Mouse (Mus musculus) forebrain, embryonic 15.5 days (tissue): Measurements from ENCODE around the gene Bcl2a1a. TPM values are rescaled to one million over a fixed set of nuclear protein-coding genes. Genes with fewer than 3 reads are reported as not detected.
"Not testable (repeated sequence)": the region's sequence is repeated elsewhere in the genome, so short reads cannot be mapped to it uniquely, and the experiment has no call there.

Experiments used
- ATAC-seq: fragments of 200-750 bp; cut with Nextera tagmentation; replicated peaks from 2 replicates; pipeline ENCODE4 v1.8.0; 2017; ENCODE audit warnings: mild to moderate bottlenecking, moderate TSS enrichment, moderate library complexity
- H3K27ac ChIP-seq: fragments of 300-500 bp; sonication (generic); replicated peaks from 2 replicates; pipeline ENCODE4 v1.5.1; 2015; ENCODE audit warnings: mild to moderate bottlenecking, inconsistent platforms
- H3K27me3 ChIP-seq: fragments of 300-500 bp; sonication (generic); 2 replicates; pipeline ENCODE4 v1.6.1; 2015; ENCODE audit warnings: inconsistent platforms
- H3K36me3 ChIP-seq: fragments of 300-500 bp; sonication (generic); 2 replicates; pipeline ENCODE4 v1.6.1; 2015; ENCODE audit warnings: mild to moderate bottlenecking, inconsistent platforms
- H3K4me1 ChIP-seq: fragments of 300-500 bp; sonication (generic); 2 replicates; pipeline ENCODE4 v1.6.1; 2015; ENCODE audit warnings: inconsistent platforms
- H3K4me2 ChIP-seq: fragments of 300-500 bp; sonication (generic); replicated peaks from 2 replicates; pipeline ENCODE4 v1.6.1; 2015; ENCODE audit warnings: mild to moderate bottlenecking, inconsistent platforms
- H3K4me3 ChIP-seq: fragments of 300-500 bp; sonication (generic); 2 replicates; pipeline ENCODE4 v1.5.1; 2015; ENCODE audit warnings: mild to moderate bottlenecking, inconsistent platforms
- H3K9ac ChIP-seq: fragments of 300-500 bp; sonication (generic); replicated peaks from 2 replicates; pipeline ENCODE4 v1.6.1; 2015; ENCODE audit warnings: mild to moderate bottlenecking, inconsistent platforms
- H3K9me3 ChIP-seq: fragments of 300-500 bp; sonication (generic); 2 replicates; pipeline ENCODE4 v1.6.1; 2016; ENCODE audit warnings: inconsistent platforms
- WGBS: fragments of 180-500 bp; shearing (Covaris S2); methylation state at CpG from one replicate; pipeline ENCODE4 v1.1.7; 2015; ENCODE audit warnings: mixed read lengths; 5-methylcytosine and 5-hydroxymethylcytosine counted together
- polyA plus RNA-seq: library from polyadenylated mRNA; unstranded; fragments of >200 nt; fragmentation: Nextera tagmentation; extraction: Ambion mirVana; gene quantifications from 2 replicates; pipeline ENCODE4 v1.2.1, GENCODE M21; 2015

The Bcl2a1a gene
- polyA plus RNA-seq, result not detected in 2 replicates

- H3K4me1 ChIP-seq, H3K4me3 ChIP-seq, H3K4me2 ChIP-seq, H3K27ac ChIP-seq, H3K36me3 ChIP-seq, H3K9me3 ChIP-seq, H3K27me3 ChIP-seq, H3K9ac ChIP-seq, ATAC-seq: not testable (repeated sequence)
- 90% methylated on average over 5 of the region's 5 CpGs for WGBS
Observed at GRCm38 (mm10) chr9:88956670-88957153, at the start of gene Bcl2a1a. TSS of gene Bcl2a1a (plus strand) at chr9:88956900.

DNA sequence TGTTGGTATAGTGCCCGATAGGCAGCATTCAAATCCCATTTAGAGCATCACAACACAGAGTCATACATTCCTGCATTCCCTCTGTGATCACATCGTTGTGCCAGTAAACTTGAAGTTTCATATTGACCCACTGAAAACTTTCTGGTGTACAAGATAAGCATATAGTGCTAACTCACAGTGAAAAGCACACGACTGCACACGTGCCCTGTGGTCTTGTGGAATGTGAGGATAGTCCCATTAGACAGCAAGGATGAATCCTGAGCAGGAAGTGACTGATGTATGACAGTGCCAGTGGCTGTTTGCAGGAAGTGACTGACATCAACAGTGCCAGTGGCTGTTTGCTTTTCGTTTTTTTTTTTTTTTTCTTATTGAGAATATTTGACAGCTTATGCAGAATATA is 40.1 kb upstream of the Bcl2a1a start:
- WGBS, result 86% methylated on average over 5 of the region's 5 CpGs

DNA sequence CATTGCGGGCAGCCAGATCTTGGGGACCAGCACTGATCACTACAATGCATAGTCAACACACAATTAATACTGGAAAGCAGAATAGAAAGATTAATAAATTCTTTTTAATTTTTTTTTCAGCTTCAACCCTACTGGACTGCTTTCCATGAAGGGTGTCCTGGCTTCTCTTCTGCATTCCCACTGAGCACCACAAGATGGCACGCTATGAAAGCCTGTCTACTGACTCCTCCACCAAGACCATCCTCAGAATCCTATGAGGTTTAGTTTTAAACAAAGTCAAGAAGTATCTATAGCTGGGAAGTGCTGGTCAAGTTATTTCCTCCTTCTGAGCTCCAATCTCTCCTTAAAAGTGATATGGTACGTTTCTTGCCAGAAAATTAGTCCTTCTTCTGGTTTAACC is 18.4 kb upstream of the Bcl2a1a start:
- H3K4me2 ChIP-seq, H3K9me3 ChIP-seq, H3K36me3 ChIP-seq, H3K27ac ChIP-seq, H3K27me3 ChIP-seq, H3K4me1 ChIP-seq, H3K9ac ChIP-seq, H3K4me3 ChIP-seq: not testable (repeated sequence)
- 0 out of 2 replicates have a peak, but pooled peaks have one; percentile 43 for ATAC-seq
- 5% methylated on average over 1 of the region's 3 CpGs for WGBS

More for the DNA sequence above, 40.1 kb upstream of the Bcl2a1a start:
- not testable (repeated sequence) for H3K4me1 ChIP-seq, H3K27ac ChIP-seq, H3K27me3 ChIP-seq, ATAC-seq, H3K4me3 ChIP-seq, H3K4me2 ChIP-seq, H3K9ac ChIP-seq, H3K9me3 ChIP-seq, H3K36me3 ChIP-seq

- not testable (repeated sequence) for H3K9ac ChIP-seq, H3K4me1 ChIP-seq, H3K4me3 ChIP-seq, H3K27me3 ChIP-seq, H3K27ac ChIP-seq, ATAC-seq, H3K4me2 ChIP-seq, H3K9me3 ChIP-seq, H3K36me3 ChIP-seq
Observed at GRCm38 (mm10) chr9:88951466-88951865, 5.2 kb upstream of the Bcl2a1a start.

GRCm38 (mm10) chr9:88953151-88953550 is 3.5 kb upstream of the Bcl2a1a start:
- not testable (repeated sequence) for H3K4me3 ChIP-seq, H3K4me2 ChIP-seq, H3K36me3 ChIP-seq, H3K27me3 ChIP-seq, H3K9me3 ChIP-seq, H3K4me1 ChIP-seq, H3K27ac ChIP-seq, ATAC-seq, H3K9ac ChIP-seq

DNA sequence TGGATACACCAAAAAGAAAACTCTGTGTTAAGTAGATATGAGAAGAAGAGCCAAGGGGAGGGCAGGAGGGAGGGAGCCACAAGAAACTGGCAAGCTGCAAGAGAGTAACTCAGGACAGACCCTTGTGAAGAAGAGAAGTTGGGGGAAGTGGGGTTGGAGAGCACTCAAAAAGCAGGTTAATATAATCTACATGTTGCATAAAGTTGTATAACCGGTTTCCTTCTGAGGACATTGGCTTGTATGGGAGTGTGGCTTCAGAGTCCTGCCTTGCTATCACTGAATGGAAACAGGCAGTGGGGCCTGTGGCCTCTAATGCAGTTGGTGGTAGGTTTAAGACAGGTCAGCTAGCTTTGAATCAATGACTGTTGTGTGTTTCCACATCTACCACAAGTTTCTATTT is 1.5 kb upstream of the Bcl2a1a start:
- not testable (repeated sequence) for H3K36me3 ChIP-seq, H3K4me1 ChIP-seq, H3K4me2 ChIP-seq, H3K9me3 ChIP-seq, H3K27me3 ChIP-seq, H3K9ac ChIP-seq, H3K27ac ChIP-seq, ATAC-seq, H3K4me3 ChIP-seq
- 100% methylated on average over 1 of the region's 1 CpGs for WGBS

- H3K27me3 ChIP-seq, H3K9me3 ChIP-seq, H3K4me3 ChIP-seq, H3K4me2 ChIP-seq, H3K9ac ChIP-seq, ATAC-seq, H3K4me1 ChIP-seq, H3K27ac ChIP-seq, H3K36me3 ChIP-seq: not testable (repeated sequence)
- 87% methylated on average over 4 of the region's 4 CpGs for WGBS
Observed at GRCm38 (mm10) chr9:88956035-88956434, 665 bp upstream of the Bcl2a1a start.

DNA sequence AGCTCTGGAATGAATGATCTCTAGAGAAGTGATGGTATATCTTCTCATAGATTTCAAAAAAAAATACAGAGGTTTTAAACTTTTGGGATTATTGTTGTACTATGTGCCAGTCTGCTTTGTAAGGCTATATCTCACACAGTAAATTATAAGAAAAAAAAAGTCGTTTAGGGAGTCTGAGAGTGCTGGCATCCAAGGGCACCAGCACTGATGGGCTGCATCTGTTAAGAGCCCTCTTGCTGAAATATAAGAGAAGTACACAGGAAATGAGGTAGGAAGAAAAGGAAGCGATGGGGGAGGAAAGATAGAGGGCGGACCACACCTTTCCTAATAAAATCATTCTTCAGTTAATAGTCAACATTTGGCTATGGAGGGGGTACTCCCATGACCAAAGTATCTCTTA is 2.2 kb downstream of the Bcl2a1a start:
- Histone ChIP-seq H3K9me3 (no peaks in the 10 kb centered on the region), H3K4me3 (no peak overlapping the region), H3K4me1 (no peaks in the 10 kb centered on the region), H3K9ac (no peak overlapping the region), H3K27me3 (no peaks in the 10 kb centered on the region), H3K4me2 (no peak overlapping the region), H3K27ac (no peak overlapping the region), H3K36me3 (no peaks in the 10 kb centered on the region)
- WGBS, result 81% methylated on average over 3 of the region's 3 CpGs
- ATAC-seq, result no peak

GRCm38 (mm10) chr9:88959981-88960380 is 3.3 kb downstream of the Bcl2a1a start:
- not testable (repeated sequence) for H3K9ac ChIP-seq, ATAC-seq

DNA sequence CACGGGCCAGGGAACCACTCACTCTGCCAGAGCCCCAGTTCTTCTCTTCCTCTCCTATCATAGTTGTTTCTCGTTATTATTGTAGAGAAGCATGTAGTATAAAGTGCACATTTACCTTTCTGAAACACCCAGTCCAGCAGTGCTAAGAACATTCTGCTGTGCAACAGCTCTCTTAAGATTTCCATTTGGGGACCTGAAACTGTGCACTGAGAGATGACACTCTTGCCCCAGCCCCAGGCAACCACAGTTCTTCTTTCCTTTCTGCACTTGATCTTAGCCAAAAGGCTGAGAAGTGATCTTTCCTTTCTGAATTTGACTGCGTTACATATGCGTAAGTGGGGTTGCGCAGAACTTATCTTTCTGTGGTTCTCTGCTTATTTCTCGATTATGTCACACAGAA is 9.8 kb downstream of the Bcl2a1a start:
- 83% methylated on average over 1 of the region's 6 CpGs for WGBS
- H3K36me3 ChIP-seq, H3K27ac ChIP-seq, H3K9ac ChIP-seq, H3K27me3 ChIP-seq, H3K4me1 ChIP-seq, H3K4me2 ChIP-seq, ATAC-seq, H3K9me3 ChIP-seq, H3K4me3 ChIP-seq: not testable (repeated sequence)

More at GRCm38 (mm10) chr9:88959981-88960380, 3.3 kb downstream of the Bcl2a1a start:
- not testable (repeated sequence) for H3K4me2 ChIP-seq, H3K36me3 ChIP-seq, H3K4me3 ChIP-seq, H3K4me1 ChIP-seq, H3K9me3 ChIP-seq, H3K27me3 ChIP-seq, H3K27ac ChIP-seq
- WGBS, result 65% methylated on average over 1 of the region's 1 CpGs

DNA sequence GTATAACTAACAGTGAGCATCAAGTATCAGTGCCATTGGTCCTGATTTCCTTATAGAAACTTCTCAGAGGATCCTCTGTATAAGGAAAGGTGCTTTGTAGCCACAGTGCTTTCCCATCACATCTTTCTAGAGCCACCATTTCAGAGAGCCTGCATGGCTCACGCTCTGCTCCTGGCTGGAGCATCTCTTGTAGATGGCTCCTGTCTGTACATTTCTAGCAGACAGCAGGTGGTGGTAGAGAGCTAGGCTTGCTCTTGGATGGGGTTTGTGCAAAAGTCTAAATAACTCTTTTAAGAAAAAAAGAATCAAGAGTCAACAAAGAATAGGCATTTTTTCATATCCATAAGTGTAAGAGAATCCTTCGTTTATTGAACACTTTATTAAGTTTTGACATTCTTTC is 12.8 kb downstream of the Bcl2a1a start:
- not testable (repeated sequence) for H3K4me1 ChIP-seq, H3K9me3 ChIP-seq, ATAC-seq, H3K4me3 ChIP-seq, H3K9ac ChIP-seq, H3K27me3 ChIP-seq, H3K27ac ChIP-seq, H3K4me2 ChIP-seq, H3K36me3 ChIP-seq
- WGBS, result 92% methylated on average over 2 of the region's 2 CpGs

GRCm38 (mm10) chr9:88976875-88977274 is 20.2 kb downstream of the Bcl2a1a start:
- H3K9me3 ChIP-seq, H3K4me3 ChIP-seq, H3K36me3 ChIP-seq, H3K4me1 ChIP-seq, H3K4me2 ChIP-seq, H3K9ac ChIP-seq, H3K27me3 ChIP-seq, ATAC-seq, H3K27ac ChIP-seq: not testable (repeated sequence)
- WGBS, result 87% methylated on average over 4 of the region's 4 CpGs

GRCm38 (mm10) chr9:88979781-88980180 is 23.1 kb downstream of the Bcl2a1a start:
- WGBS, result 91% methylated on average over 2 of the region's 2 CpGs
- H3K27me3 ChIP-seq, H3K4me1 ChIP-seq, H3K9me3 ChIP-seq, H3K4me2 ChIP-seq, H3K4me3 ChIP-seq, H3K9ac ChIP-seq, H3K27ac ChIP-seq, ATAC-seq, H3K36me3 ChIP-seq: not testable (repeated sequence)
